Mouse (Mus musculus) spleen, postnatal 14 days (tissue): ENCODE data around the gene Adcy10.

ENCODE experiments used
- DNase-seq, 2 experiments: peaks; one replicate each; pipeline ENCODE4 v3.0.0; 2021 to 2022; ENCODE audit warnings: low spot score in 2 of 2

Adcy10 gene

GRCm38 (mm10) chr1:165520716-165521115 lies 35.7 kb downstream of the Adcy10 start:
- DNase-seq = no peak

DNA sequence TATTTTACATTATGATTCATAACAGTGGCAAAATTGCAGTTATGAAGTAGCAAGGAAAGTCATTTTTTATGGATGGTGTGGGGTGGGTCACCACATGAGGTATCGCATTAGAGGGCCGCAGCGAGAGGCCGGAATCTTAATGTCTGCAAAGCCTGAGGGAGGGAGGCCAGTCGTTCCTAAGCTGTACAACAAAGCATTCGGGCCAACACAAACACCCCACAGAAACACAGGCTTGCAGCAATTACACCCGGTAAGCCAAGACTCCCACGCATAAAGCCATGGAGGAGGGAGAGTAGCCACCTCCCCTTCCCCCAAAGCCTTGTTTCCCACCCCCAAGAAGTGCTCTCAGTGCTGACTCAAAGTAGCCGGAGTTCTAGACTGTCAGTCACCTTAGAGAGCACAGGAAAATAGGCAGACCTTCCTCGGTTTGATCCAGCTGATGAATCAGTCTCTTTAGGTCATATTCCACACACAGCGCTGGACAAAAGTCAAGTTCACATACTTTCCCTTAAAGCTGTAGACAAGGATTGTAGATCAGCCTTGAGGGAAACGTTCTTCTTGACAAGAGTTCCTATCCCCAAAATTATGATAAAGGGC lies 51.2 kb downstream of the Adcy10 start:
- no peak for DNase-seq

DNA sequence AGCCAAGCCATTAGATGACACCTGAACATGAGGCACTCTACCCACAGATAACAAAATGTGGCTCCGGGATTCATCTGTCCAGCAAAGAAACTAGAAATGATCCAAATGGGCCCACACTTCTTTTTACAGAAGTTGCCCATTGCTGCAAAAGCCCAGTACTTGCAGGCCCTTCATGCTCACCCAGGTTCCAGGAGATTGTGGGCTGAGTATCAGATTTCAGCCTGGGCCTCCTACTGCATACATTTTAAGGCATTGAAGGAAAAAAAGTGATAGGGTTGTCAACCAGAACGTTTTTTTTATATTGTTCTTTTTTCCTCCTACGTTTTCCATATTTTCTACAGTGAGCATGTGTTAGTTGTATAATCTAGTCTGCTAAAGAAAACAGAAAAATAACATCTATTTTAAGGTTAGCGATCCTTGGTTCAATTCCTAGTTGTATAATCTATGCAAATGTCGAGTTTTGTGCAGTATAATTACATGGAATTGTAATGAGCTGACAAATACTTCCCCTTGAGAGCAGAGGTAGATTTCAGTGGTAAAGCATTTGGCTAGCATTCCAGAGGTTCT lies 52.3 kb downstream of the Adcy10 start:
- no peak for DNase-seq

DNA sequence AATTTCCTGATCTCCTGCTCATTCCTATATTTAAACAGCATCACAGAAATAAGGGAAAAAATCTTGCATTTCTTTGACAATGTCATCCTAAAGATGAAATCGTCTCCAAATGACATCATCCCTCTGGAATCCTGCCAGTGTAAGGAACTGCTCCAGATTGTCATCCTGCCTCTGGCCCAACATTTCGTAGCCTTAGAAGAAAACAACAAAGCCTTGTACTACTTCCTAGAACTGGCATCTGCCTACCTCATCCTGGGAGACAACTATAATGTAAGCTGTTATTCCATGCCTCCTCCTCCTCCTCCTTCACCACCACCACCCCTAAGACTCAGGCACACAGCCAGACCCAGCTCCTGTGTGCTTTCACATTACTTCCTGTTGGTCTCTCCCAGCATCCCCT lies 71.7 kb downstream of the Adcy10 start:
- DNase-seq = no peak

DNA sequence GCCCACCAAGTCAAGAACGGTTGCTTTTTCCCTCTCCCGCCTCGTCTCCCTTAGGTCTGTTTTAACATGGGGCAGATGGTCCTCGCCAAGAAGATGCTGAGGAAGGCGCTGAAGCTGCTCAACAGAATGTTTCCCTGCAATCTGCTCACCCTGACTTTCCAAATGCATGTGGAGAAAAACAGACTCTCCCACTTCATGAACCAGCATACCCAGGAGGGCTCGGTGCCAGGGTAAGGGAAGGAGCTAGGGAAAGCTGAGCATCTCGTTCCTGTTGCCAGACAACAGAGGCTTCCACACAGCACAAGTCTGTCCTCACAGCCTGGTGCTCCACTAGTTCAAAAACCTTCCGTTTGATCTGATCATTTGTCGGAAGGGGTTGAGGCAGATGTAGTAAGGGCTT lies 74.1 kb downstream of the Adcy10 start:
- DNase-seq = no peak

DNA sequence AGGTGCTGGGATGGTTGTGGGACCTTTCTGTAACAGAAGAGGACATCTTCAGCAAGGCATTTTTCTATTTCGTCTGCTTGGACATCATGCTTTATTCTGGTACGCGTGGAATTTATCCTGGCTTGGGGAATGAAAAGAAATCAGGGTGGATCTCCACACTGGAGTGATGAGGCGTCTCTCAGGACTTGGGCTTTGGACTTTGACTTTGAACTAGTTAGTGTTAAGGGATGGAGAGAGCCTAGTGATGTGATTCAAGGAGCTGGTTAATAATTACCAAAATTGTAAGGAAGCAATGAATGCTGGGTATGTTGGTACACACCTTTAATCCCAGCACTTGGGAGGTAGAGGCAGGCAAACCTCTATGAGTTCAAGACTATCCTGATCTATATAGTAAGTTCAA lies 80.3 kb downstream of the Adcy10 start:
- no peak for DNase-seq

- DNase-seq = no peak
Measured at GRCm38 (mm10) chr1:165567466-165567865, 82.5 kb downstream of the Adcy10 start.

DNA sequence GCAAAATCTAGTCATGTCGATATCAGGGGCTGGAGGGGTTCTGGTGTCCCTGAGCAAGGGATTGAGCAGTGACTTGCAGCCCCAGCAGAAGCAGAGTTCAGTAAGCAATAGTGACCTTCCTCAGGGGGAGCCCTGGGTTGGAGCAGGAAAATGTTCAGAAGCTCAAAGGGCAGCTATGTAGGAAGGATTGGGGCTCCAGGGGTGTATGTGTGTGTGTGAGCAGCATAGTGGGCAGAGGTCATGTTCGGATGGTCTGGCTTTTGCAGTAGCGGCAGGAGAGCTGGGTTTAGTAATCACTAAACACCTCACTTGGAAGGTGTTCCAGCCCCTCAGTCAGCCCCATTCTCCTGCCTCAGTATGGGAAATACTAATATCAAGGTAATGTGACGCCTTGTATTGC lies 91.0 kb downstream of the Adcy10 start:
- DNase-seq = no peak

GRCm38 (mm10) chr1:165576459-165577112 lies 91.6 kb downstream of the Adcy10 start:
- DNase-seq = no peak

DNA sequence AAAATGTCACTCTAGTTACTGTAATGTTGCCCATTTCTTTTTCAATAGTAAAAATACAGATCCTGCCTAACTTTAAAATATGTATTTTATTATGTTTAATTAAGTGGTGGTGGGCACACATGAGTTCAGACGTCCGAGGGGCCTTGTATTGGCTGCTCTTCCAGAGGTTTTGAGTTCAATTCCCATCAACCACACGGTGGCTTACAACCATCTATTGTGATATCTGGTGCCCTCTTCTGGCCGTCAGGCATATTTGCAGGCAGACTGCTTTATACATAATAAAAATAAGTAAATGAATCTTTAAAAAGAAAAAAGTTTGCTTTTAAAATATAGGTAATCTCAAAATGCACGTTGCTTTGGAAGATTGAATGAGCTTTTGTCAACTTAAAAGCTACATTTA lies 94.3 kb downstream of the Adcy10 start:
- no peak for DNase-seq

DNA sequence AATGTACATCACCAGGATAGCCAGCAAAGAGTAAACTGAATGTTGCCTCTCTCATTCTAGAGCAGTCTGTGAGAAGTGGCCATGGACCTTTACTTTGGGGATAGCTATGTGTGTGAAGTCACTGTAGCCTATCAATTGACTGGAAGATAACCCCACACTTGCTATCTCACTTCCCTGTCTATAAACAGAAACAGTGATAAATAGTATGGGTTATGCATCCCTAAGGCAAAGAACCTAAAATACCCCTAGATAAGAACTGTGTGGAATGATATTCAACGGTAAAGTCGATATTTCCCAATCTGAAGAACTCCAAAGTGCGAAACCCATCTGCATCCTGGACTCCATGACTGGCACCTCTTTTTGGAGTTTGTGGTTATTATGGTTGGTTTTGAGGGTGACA lies 96.3 kb downstream of the Adcy10 start:
- DNase-seq = no peak

GRCm38 (mm10) chr1:165583529-165584184 lies 98.7 kb downstream of the Adcy10 start:
- peak; percentile 59 to 81 for DNase-seq

DNA sequence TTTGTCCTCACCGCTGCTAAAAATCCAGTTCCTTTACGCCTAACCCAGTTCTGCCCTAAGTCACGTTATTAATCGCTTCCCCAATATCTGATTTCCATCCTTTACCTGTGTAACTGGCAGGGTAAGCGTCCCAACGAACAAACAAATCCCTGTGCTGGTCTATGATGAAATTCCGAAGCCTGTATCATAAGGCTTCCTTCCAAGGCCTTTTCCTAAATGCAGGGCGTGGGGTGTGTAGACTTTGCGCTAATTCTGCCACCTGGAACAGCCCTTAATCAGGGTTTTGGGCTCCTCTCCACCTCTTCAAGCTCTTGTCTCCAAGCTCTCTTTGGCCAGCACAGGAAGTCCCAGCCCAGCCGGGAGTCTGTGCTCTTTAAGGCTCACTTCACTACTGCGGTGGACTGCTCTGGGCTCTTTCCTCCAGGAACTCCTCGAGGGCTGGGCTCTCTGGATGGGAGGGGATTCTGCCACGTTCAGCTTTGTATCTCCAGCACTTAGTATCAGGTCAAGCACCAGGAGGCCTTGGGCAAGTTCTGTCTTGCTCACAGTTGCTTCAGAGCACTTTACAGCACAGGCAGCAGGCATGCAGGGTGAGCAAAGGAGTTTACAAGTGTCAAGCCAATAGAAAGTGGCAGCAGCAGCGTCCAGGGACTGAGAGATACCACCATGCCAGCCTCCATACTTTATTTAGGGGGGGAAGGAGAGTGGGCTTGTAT lies 100.6 kb downstream of the Adcy10 start:
- DNase-seq = no peak

DNA sequence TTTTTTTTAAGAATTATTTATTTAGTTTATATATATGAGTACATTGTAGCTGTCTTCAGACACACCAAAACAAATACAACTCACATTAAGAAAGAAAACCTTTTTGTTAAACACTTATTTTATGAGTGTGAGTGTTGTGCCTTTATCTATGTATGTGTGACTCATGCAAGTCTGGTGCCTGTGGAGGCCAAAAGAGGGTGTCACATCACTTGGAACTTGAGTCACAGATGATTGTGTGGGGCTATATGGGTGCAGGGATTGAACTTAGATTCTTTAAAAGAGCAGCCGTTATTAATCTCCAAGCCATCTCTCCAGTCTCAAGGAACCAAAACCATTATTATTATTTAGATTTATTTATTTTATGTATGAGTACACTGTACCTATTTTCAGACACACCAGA lies 101.4 kb downstream of the Adcy10 start:
- DNase-seq = no peak

GRCm38 (mm10) chr1:165587845-165588244 lies 102.9 kb downstream of the Adcy10 start:
- DNase-seq = no peak

DNA sequence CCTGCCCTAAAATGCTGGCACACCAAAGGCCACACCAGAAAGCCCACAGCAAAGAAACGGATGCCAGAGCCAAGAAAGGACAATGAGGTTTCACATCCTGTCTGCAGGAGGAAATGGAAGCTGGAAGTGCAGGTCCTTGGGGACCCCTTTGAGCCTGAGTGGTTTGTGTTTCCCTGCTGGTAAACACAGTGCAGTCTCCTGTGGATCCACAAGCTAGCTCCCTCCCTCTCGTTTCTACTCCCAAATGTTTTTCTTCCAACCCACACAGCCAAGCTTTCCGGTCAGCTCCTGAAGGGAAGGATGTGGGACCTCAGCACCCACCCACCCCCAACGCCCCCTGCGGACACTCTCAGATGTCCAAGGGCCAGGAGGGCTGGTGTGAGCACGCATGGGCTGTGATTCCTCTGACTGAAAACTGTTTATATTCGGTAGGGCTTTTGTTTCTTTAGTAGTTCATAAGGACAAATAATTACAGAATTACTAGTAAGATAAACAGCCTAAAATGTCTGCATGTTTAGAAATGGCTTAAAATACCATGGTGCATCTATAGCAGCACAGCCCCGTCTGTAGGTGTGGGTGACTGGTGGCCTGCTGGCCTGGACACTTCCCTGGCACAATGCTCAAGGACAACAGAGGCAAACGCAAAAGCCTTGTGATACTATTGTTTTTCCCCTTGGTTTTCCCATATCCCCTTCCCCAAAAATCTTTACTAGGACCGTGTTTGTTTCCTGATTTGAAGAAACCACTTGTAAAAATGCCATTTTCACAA lies 104.5 kb downstream of the Adcy10 start:
- peak in 1 of 2 experiments; percentile 5 for DNase-seq

- no peak for DNase-seq
Measured at GRCm38 (mm10) chr1:165590760-165591159, 105.8 kb downstream of the Adcy10 start.

GRCm38 (mm10) chr1:165592295-165593082 lies 107.5 kb downstream of the Adcy10 start:
- no peak for DNase-seq

DNA sequence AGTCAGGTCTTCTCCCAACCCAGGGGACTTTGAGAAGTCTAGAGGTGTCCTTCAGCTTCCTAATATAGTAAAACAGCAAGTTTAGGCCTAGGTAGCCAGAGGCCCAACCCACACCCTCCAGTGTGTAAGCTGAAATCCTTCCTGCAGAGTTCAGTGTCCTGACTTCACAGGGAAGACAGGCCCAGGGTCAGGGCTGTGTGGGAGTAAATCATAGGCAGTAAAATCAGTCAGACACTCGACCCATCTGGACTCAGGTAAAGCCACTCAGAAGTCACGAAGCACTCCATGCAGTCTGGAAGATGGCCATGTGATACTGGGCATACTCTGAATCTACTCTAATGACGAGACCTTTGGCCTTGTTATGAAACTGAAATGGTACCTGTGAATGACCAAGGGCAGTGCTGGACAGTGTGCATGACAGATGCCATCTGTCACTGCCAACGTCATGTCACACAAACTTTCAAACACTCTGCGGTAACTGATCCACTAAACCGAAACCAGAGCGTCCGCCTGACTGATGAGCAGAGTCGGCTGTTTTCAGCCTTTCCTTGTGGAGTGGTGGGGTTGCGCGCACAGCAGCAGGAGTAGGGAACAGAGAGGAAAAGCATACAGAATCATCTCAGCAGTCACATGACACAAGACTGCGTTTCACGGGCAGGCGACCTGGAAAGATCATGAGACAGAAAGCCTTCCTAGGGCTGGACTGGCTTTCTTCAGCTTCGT lies 109.9 kb downstream of the Adcy10 start:
- DNase-seq = no peak

DNA sequence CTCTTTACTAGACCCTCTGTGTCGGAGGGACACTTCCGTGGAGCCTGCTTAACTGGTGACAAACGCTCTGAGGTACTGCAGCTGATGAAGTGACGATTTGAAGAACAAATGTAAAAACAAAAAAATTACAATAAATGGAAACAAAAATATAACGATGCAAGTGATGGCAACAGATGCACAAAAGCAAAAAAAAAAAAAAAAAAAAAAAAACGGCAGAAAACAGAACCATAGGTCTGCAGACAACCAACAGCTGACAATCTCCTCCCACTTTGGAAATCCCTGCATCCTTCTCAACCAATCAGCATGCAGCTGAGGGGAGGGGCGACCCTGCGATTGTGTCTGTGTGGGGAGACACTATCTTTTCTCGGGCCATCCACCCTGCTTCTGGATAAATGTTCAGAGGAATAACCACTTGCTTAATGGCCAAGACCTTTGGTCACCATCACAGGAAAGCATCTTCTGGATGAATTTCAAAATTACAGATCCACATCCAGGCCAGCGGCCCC lies 116.8 kb downstream of the Adcy10 start:
- DNase-seq = no peak
